Mouse (Mus musculus): ENCODE results near the gene Gm14692.
"Not testable (repeated sequence)": the region's sequence is repeated elsewhere in the genome, so short reads cannot be mapped to it uniquely, and the experiment has no call there.

The Gm14692 gene

GRCm38 (mm10) chrX:67695398-67695797, at the start of gene Gm14692:
TSS of gene Gm14692 (plus strand) at chrX:67695698.
- in situ Hi-C loops (cut with MboI, MseI) = not testable (repeated sequence)

GRCm38 (mm10) chrX:67693462-67693861, 2.0 kb upstream of the Gm14692 start, which contains the start of gene Gm1140:
TSS of gene Gm1140 (minus strand) at chrX:67693562.
- in situ Hi-C loops (cut with MboI, MseI) = not testable (repeated sequence)
